Mouse (Mus musculus): Measurements from ENCODE around the gene Cyth4. TPM values are rescaled to one million over a fixed set of nuclear protein-coding genes. Genes with fewer than 3 reads are reported as not detected.

Gene Cyth4
- polyA plus RNA-seq, 1 experiment from 2014 or later, result 1.6 TPM

DNA sequence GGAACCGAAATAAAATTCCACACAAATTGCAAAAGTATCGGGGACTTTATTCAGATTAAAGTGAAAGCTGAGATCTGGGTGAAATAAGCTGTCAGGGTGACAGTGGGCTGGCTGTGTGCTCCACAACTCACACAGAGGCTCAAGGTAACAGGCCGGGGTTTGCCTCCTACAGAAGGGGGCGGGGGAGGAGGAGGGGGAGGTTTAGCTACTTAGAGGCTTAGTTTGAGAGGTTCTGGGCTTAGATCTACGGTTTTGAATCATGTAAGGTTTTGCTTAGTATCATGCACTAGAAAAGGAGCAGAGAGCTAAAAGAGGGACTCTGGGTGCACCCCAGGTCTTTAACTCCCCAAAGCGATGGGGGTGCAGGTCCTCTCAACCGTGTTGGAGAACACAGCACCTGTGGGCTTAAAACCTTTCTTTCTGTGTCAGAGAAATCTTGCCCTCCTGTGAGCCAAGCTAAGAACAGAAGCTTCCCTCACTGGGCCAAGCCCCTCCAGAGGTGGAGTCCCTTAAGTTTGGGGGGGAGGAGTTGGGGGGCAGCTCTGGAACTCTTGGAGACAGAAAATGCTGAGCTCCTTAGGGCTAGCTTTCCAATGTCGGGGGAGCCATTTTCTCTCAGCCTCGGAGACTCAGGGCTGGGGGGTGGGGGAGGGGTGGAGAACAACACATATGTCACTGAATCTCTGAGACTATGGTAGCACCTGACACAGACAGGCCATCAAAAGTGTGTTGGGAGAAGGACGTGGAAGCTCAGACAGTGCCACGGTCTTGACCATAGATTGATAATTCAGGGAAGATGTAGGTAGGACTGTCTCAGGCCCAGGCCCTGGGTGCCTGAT is 37.5 kb upstream of the Cyth4 start:
- Histone ChIP-seq H3K27ac (ENCODE audit: low read depth, low read length) (no peak overlapping the region), H3K4me3 (ENCODE audit: low read depth, low read length) (no peak overlapping the region), H3K36me3 (ENCODE audit: control insufficient read depth, insufficient read depth, low read length) (no peaks in the 10 kb centered on the region), H3K4me2 (ENCODE audit: low read depth) (no peak overlapping the region), H3K27me3 (ENCODE audit: control insufficient read depth, insufficient read depth, low read length) (no peaks in the 10 kb centered on the region), H3K9me3 (ENCODE audit: control insufficient read depth, low read length) (no peaks in the 10 kb centered on the region), H3K9ac (ENCODE audit: low read length) (no peak overlapping the region), H3K4me1 (ENCODE audit: control insufficient read depth, insufficient read depth, low read length) (no peaks in the 10 kb centered on the region)
- ATAC-seq (ENCODE audit: insufficient read depth, low FRiP score, low TSS enrichment), result no peak
- DNase-seq (ENCODE audit: low spot score), result no peak
- WGBS, result 70% methylated on average over 11 of the region's 11 CpGs

DNA sequence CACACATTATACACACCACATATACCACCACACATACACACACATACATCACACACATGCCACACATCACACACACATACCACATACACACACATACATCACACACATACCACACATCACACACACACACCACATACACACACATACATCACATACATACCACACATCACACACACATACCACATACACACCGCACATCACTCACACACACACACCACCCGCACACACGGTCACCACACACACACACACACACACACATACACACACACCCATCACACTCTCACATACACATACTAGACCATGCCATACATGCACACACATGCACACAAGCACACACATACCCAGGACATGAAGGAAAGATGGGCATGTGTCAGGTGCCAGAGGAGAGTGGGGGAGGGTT is 33.5 kb upstream of the Cyth4 start:
- Histone ChIP-seq H3K4me2 (ENCODE audit: low read depth) (no peak overlapping the region), H3K4me1 (ENCODE audit: control insufficient read depth, insufficient read depth, low read length) (no peaks in the 10 kb centered on the region), H3K4me3 (ENCODE audit: low read depth, low read length) (no peak overlapping the region), H3K9me3 (ENCODE audit: control insufficient read depth, low read length) (no peaks in the 10 kb centered on the region), H3K27me3 (ENCODE audit: control insufficient read depth, insufficient read depth, low read length) (no peaks in the 10 kb centered on the region), H3K27ac (ENCODE audit: low read depth, low read length) (no peak overlapping the region), H3K36me3 (ENCODE audit: control insufficient read depth, insufficient read depth, low read length) (no peaks in the 10 kb centered on the region), H3K9ac (ENCODE audit: low read length) (no peak overlapping the region)
- 90% methylated on average over 3 of the region's 3 CpGs for WGBS
- DNase-seq (ENCODE audit: low spot score) (no peak), ATAC-seq (ENCODE audit: insufficient read depth, low FRiP score, low TSS enrichment) (no peak)

DNA sequence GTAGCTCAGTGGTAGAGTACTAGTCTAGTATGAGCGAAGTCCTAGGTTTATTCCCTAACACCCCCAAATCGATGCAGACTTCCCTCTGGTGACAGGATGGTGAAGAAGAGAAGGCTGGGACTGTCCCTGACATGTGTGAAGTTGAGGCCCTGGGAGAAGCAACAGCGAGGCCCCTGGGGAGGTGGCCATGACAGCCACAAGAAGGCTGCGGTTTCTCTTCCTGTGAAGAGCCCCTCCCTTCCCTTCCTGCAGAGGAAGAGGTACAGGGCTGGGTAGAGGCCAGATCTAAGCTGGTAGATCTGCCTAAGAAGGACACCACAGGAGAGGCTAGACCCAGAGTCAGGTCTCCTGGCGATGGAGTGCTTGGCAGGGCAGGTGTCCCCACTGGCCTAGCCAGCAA is 32.9 kb upstream of the Cyth4 start:
- Histone ChIP-seq H3K4me2 (ENCODE audit: low read depth) (no peak overlapping the region), H3K9me3 (ENCODE audit: control insufficient read depth, low read length) (no peaks in the 10 kb centered on the region)
- 89% methylated on average over 4 of the region's 5 CpGs for WGBS

DNA sequence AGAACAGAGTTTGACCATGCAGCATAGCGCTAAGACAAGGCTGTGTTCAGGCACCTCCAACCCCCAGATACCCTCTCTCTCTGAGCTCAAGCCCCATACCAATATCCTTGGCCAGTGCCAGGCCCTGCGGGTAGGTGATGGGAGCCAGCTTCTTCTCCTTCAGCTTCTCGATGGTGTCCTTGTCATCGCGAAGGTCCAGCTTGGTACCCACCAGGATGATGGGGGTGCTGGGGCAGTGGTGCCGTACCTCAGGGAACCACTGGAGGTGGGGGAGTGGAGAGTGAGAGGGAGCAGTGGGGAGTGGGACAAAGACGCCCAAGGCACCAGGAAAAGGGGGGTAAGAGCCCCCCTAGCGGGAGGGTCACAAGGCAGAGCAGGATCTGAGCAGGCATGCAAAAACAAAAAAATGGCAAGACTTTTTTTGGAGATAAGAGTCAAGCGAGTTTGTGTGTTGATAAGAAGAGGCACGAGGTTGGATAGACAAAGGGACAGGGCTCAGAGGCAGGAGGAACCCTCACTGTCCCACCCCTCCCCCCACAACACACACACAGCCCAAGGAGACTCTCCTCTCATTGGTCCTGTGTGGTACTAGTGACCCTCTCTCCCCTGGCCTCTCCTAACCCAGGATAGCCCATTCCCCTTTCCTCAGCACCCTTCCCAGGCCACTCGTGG is 31.9 kb upstream of the Cyth4 start:
- no peak for DNase-seq (ENCODE audit: low spot score)
- H3K36me3 ChIP-seq (ENCODE audit: control insufficient read depth, insufficient read depth, low read length), result no peaks in the 10 kb centered on the region
- H3K4me2 ChIP-seq (ENCODE audit: low read depth), result no peak overlapping the region
- H3K4me3 ChIP-seq (ENCODE audit: low read depth, low read length), result no peak overlapping the region
- no peak overlapping the region for H3K27ac ChIP-seq (ENCODE audit: low read depth, low read length)
- 76% methylated on average over 11 of the region's 11 CpGs for WGBS
- no peaks in the 10 kb centered on the region for H3K9me3 ChIP-seq (ENCODE audit: control insufficient read depth, low read length)
- H3K4me1 ChIP-seq (ENCODE audit: control insufficient read depth, insufficient read depth, low read length), result no peaks in the 10 kb centered on the region
- H3K9ac ChIP-seq (ENCODE audit: low read length), result no peak overlapping the region
- ATAC-seq (ENCODE audit: insufficient read depth, low FRiP score, low TSS enrichment), result no peak
- H3K27me3 ChIP-seq (ENCODE audit: control insufficient read depth, insufficient read depth, low read length), result no peaks in the 10 kb centered on the region

More for the DNA sequence above, 32.9 kb upstream of the Cyth4 start:
- no peak for ATAC-seq (ENCODE audit: insufficient read depth, low FRiP score, low TSS enrichment)
- DNase-seq (ENCODE audit: low spot score), result no peak
- no peak overlapping the region for H3K9ac ChIP-seq (ENCODE audit: low read length)
- H3K4me3 ChIP-seq (ENCODE audit: low read depth, low read length), result no peak overlapping the region
- H3K4me1 ChIP-seq (ENCODE audit: control insufficient read depth, insufficient read depth, low read length), result no peaks in the 10 kb centered on the region
- H3K27me3 ChIP-seq (ENCODE audit: control insufficient read depth, insufficient read depth, low read length), result no peaks in the 10 kb centered on the region
- no peak overlapping the region for H3K27ac ChIP-seq (ENCODE audit: low read depth, low read length)
- H3K36me3 ChIP-seq (ENCODE audit: control insufficient read depth, insufficient read depth, low read length), result no peaks in the 10 kb centered on the region

DNA sequence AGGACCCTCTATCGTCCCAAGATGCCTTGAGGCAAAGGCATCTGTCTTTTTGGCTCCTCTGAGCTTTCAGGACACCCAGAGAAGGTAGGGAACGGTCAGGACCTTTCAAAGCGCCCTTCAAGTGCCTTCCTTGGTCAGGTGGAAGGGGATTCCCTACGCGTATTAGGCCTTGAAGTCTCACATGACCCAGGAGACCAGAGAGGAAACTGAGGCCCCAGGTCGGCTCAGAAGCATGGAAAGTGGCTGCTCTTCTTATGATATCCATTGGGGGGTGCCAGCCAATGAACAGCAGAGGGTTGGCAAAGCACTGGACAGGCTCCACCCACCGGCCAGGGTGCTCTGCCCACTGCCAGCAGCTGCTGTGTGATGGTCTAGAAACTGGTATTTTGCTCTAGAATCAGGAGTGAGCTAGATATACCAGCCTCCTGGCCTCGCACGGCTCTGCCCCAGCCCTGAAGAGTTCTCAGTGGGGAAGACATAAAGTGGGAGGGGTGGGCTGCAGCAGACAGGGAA is 29.2 kb upstream of the Cyth4 start:
- Histone ChIP-seq H3K4me2 (ENCODE audit: low read depth) (no peak overlapping the region), H3K27me3 (ENCODE audit: control insufficient read depth, insufficient read depth, low read length) (no peaks in the 10 kb centered on the region), H3K9me3 (ENCODE audit: control insufficient read depth, low read length) (no peaks in the 10 kb centered on the region), H3K4me3 (ENCODE audit: low read depth, low read length) (no peak overlapping the region), H3K27ac (ENCODE audit: low read depth, low read length) (no peak overlapping the region), H3K9ac (ENCODE audit: low read length) (no peak overlapping the region), H3K36me3 (ENCODE audit: control insufficient read depth, insufficient read depth, low read length) (no peaks in the 10 kb centered on the region), H3K4me1 (ENCODE audit: control insufficient read depth, insufficient read depth, low read length) (no peaks in the 10 kb centered on the region)
- no peak for ATAC-seq (ENCODE audit: insufficient read depth, low FRiP score, low TSS enrichment)
- WGBS, result 70% methylated on average over 9 of the region's 9 CpGs
- DNase-seq (ENCODE audit: low spot score), result no peak

DNA sequence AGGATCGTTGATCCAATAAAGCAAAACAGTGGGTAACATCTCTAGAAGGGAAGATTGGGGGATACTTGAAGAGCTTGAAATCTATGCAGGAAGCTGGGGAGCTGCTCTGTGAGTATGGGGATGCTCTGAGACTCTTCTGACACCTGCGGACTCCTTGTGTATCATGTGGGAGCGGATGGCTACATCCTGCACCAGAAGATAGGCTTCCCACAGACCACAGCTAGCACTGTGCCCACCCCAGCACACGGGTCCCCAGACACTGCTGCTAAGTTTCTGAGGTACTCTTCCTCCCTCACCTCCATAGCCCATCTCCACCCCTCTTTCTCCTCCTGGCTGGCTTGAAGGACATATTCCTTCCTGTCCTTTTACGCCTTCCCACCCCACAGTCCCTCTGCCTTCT is 26.7 kb upstream of the Cyth4 start:
- H3K27ac ChIP-seq (ENCODE audit: low read depth, low read length), result no peak overlapping the region
- ATAC-seq (ENCODE audit: insufficient read depth, low FRiP score, low TSS enrichment), result no peak
- 95% methylated on average over 5 of the region's 5 CpGs for WGBS

DNA sequence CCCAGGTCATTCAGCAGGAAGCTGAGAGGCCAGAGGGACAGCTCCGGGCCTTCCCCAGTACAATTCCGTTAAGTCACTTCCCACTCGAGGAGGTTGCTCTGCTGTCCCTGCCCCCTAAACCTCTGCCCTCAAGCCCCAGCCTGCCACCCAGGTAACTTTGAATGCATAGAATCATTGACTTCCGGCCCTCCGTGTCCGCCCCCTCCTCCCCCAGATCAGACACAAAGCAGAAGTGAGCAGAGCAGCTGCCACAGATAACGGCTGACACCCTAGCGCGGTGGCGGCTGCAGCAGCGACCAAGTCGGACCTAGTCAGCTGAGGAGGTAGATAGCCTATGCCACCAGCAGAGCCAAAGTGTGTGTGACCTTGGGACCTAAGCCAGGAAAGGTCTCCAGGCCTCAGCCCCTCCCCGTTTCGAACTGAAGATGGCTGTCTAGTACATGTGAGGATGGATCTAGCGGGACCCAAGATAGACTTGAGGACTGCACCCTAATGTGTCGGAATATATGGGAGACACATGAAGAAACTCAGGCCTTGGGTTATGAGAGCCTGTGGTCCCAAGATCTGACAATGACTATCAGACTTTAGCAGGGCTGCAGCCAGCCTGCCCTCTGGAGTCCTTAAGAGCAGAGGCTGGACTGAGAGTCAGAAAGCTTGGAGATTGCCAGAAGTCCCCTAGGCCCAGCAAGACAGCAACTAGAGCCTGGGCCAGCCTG is 25.1 kb upstream of the Cyth4 start:
- H3K4me3 ChIP-seq (ENCODE audit: low read depth, low read length), result no peak overlapping the region
- H3K9me3 ChIP-seq (ENCODE audit: control insufficient read depth, low read length), result no peaks in the 10 kb centered on the region
- no peaks in the 10 kb centered on the region for H3K36me3 ChIP-seq (ENCODE audit: control insufficient read depth, insufficient read depth, low read length)
- ATAC-seq (ENCODE audit: insufficient read depth, low FRiP score, low TSS enrichment) (no peak), DNase-seq (ENCODE audit: low spot score) (no peak)
- 66% methylated on average over 16 of the region's 16 CpGs for WGBS
- no peaks in the 10 kb centered on the region for H3K27me3 ChIP-seq (ENCODE audit: control insufficient read depth, insufficient read depth, low read length)
- H3K4me1 ChIP-seq (ENCODE audit: control insufficient read depth, insufficient read depth, low read length), result no peaks in the 10 kb centered on the region
- no peak overlapping the region for H3K27ac ChIP-seq (ENCODE audit: low read depth, low read length)
- H3K9ac ChIP-seq (ENCODE audit: low read length), result no peak overlapping the region; the same call in 1 of the 2 replicates
- no peak overlapping the region for H3K4me2 ChIP-seq (ENCODE audit: low read depth)

More for the DNA sequence above, 26.7 kb upstream of the Cyth4 start:
- no peaks in the 10 kb centered on the region for H3K36me3 ChIP-seq (ENCODE audit: control insufficient read depth, insufficient read depth, low read length)
- H3K9ac ChIP-seq (ENCODE audit: low read length), result no peak overlapping the region
- no peak overlapping the region for H3K4me2 ChIP-seq (ENCODE audit: low read depth)
- no peaks in the 10 kb centered on the region for H3K27me3 ChIP-seq (ENCODE audit: control insufficient read depth, insufficient read depth, low read length)
- H3K9me3 ChIP-seq (ENCODE audit: control insufficient read depth, low read length), result no peaks in the 10 kb centered on the region
- DNase-seq (ENCODE audit: low spot score), result no peak
- no peaks in the 10 kb centered on the region for H3K4me1 ChIP-seq (ENCODE audit: control insufficient read depth, insufficient read depth, low read length)
- no peak overlapping the region for H3K4me3 ChIP-seq (ENCODE audit: low read depth, low read length)

DNA sequence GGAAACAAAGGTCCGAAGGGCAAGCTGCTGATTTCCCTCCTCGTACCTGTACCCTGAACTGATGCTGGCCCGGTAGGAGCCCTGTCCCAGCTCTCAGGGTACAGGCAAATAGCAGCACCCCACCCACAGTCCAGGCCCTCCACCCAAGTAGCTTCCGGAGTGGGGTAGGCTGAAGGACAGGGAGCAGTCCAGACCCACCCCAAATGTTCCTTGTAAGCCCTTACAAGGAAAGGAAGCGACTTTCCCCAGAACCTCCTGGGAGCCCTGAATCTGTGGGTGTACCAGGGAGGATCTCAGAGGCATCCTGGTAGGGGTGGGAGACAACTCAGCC is 24.6 kb upstream of the Cyth4 start:
- DNase-seq (ENCODE audit: low spot score), result no peak

More for the DNA sequence above, 24.6 kb upstream of the Cyth4 start:
- no peak overlapping the region for H3K27ac ChIP-seq (ENCODE audit: low read depth, low read length)
- H3K4me3 ChIP-seq (ENCODE audit: low read depth, low read length), result no peak overlapping the region
- H3K9me3 ChIP-seq (ENCODE audit: control insufficient read depth, low read length), result no peaks in the 10 kb centered on the region
- 91% methylated on average over 5 of the region's 5 CpGs for WGBS
- no peaks in the 10 kb centered on the region for H3K27me3 ChIP-seq (ENCODE audit: control insufficient read depth, insufficient read depth, low read length)
- no peak overlapping the region; the same call in 1 of the 2 replicates for H3K9ac ChIP-seq (ENCODE audit: low read length)
- H3K4me1 ChIP-seq (ENCODE audit: control insufficient read depth, insufficient read depth, low read length), result no peaks in the 10 kb centered on the region
- no peaks in the 10 kb centered on the region for H3K36me3 ChIP-seq (ENCODE audit: control insufficient read depth, insufficient read depth, low read length)
- ATAC-seq (ENCODE audit: insufficient read depth, low FRiP score, low TSS enrichment), result no peak
- no peak overlapping the region for H3K4me2 ChIP-seq (ENCODE audit: low read depth)

All from neural tube, embryonic 11.5 days (tissue).